Mouse (Mus musculus): Measurements from ENCODE around the gene Fkbp8. TPM values are rescaled to one million over a fixed set of nuclear protein-coding genes. Genes with fewer than 3 reads are reported as not detected.

Gene Fkbp8
- 177 and 190 TPM in 2 replicates for polyA plus RNA-seq (2015; fragmentation: Nextera tagmentation; extraction: Ambion mirVana)

GRCm38 (mm10) chr8:70527512-70528181 lies at the start of gene Fkbp8, which contains the start of gene Kxd1:
TSS of gene Fkbp8 (plus strand) at chr8:70527724.
TSS of gene Kxd1 (minus strand) at chr8:70527956.

DNA sequence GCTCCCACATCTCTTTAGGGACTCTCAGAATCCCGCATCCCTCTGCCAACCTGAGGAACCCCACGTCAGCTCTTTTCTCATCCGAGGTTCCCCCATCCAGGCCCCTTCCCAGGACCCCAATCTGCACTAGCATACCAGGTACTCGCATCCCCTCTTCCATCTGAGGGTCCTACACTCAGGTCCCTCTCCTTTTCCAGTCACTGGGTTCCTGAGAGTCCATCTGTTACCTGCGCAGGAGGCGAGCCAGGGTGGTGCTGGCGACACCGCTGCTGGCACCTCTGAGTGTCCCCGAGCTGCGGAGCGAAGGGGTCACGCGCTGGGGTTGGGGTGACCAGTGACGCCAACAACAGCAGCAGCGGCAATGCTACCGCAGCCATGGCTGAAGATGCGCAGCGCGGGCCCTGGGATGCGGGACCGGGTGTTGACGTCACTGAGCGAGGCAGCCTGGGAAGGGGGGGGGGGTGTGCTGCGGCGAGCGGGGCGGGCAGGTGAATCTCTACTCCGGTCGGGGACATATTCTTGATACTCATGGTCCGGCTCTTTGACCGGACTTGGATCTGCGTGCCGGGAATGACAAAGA lies 40.5 kb upstream of the Fkbp8 start, which contains the start of gene Tmem59l:
Tmem59l (minus strand) TSS at position 418 of the 580 bp plus-strand sequence.

DNA sequence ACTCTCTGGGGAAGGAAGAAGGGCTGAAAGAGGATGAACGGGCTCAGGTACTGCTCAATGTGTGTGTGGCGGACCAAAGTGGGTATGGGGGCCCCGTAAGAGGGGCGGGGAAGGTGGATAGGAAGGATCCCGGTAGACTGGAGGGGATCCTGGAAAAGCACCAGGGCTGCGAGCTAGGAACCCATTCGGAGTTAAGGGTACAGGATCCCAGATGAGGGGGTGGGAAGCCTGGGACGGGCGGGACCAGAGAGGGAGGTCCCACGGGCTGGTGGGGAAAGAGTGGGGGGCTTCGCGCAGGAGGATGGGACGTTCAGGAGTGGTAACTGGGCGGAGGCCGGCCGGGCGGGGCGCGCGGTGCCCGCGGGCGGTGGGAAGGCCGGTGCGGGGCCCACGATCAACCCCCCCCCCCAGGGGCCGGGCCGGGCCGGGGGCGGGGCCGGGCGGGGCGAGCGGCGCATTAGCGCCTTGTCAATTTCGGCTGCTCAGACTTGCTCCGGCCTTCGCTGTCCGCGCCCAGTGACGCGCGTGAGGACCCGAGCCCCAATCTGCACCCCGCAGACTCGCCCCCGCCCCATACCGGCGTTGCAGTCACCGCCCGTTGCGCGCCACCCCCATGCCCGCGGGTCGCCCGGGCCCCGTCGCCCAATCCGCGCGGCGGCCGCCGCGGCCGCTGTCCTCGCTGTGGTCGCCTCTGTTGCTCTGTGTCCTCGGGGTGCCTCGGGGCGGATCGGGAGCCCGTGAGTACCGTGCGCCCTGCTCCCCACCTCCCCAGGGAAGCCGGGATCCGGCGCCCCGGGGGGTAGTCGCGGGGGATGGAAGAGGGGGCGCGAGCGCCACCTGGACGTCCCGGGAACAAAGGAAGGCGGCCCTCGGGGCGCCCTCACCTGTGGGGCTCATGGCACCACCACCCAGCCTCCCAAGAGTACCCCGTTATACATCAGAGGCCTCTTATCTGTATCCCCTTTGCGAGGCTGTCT lies 34.6 kb upstream of the Fkbp8 start, which contains the start of gene Crlf1:
Crlf1 (plus strand) TSS at position 495 of the 977 bp plus-strand sequence.

DNA sequence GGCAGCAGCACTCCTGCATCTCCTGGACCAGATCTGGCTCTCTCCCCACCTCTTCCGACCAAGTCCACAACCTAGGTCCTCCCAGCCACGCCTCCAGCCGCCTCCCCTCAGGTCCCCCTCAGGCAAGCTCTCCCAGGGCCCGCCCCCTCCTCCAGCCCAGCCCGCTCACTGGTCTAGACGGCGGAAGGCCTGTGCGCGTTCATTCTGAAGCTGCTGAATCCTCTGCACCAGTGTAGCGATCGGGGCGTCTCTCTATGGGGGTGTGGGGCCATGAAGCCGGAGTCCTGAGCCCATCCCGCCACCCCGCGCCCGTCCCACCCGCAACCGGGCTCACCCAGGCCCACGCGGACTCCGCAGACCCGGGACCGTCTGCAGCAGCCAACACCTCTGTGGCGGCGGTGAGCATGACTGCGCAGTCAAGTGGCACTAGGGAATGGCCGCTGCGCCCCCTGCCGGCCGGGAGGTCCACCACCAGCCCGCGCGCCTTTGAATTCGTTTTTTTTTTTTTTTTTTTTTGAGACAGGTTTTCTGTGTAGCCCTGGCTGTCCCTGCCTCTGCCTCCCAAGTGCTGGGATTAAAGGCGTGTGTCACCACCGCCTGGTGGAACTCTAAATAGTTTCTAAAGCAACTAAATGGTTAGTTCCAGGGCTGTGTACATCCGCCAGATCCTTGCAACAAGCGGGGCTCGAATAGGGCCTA lies 21.0 kb upstream of the Fkbp8 start, which contains the start of gene Rex1bd:
Rex1bd (minus strand) TSS at position 425 of the 699 bp plus-strand sequence.

DNA sequence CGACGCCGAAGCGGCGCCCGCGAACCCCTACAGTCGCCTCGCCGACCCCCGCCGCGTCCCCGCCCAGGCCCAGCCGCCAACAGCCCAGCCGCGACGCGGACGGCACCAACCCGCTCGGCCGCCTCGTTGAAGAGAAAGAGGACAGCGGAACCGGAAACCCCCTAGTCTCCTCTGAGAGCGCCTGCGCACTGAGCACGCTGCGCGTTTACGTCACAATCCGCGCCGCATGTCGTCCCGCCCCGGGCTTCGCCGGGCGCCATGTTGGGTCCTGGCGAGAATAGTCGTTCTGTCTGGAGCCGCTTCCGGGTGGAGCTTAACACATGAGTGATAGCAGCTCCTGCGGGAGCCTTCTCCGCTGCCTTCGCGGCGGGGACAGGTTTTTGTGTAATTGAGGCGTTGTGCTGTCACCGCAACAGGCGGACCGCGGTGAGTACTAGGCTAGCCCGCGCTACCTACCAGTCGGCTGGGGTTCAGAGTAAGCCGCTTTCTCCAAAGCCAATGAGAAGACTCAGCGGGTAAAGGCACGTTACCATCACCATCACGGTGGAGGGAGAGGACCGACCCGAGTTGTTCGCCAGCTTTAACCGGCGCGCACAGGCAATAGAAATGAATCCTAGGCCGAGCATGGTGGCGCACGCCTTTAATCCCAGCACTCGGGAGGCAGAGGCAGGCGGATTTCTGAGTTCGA lies 17.2 kb upstream of the Fkbp8 start, which contains the start of gene Uba52:
Uba52 (minus strand) TSS at position 574 of the 688 bp plus-strand sequence.

GRCm38 (mm10) chr8:70539077-70539813 lies 11.7 kb downstream of the Fkbp8 start, which contains the start of gene Ell:
TSS of gene Ell (plus strand) at chr8:70539457.

Other genes starting within 250 kb of the Fkbp8 start
- 12.8 and 17.0 TPM in 2 replicates for gene Homer3, start 244.9 kb upstream of the Fkbp8 start, polyA plus RNA-seq (2015; fragmentation: Nextera tagmentation; extraction: Ambion mirVana)
- gene Ddx49, start 225.2 kb upstream of the Fkbp8 start, polyA plus RNA-seq (2015; fragmentation: Nextera tagmentation; extraction: Ambion mirVana) = 27.7 and 29.9 TPM in 2 replicates
- gene Cope, start 225.2 kb upstream of the Fkbp8 start, polyA plus RNA-seq (2015; fragmentation: Nextera tagmentation; extraction: Ambion mirVana) = 164 and 185 TPM in 2 replicates
- gene Cers1, start 211.9 kb upstream of the Fkbp8 start, polyA plus RNA-seq (2015; fragmentation: Nextera tagmentation; extraction: Ambion mirVana) = 0.46 and 0.73 TPM in 2 replicates
- 0.16 and 0.34 TPM in 2 replicates for gene Gdf1, start 197.9 kb upstream of the Fkbp8 start, polyA plus RNA-seq (2015; fragmentation: Nextera tagmentation; extraction: Ambion mirVana)
- gene Upf1, start 174.4 kb upstream of the Fkbp8 start, polyA plus RNA-seq (2015; fragmentation: Nextera tagmentation; extraction: Ambion mirVana) = 12.9 and 13.1 TPM in 2 replicates
- 0.28 and 0.38 TPM in 2 replicates for gene Comp, start 154.2 kb upstream of the Fkbp8 start, polyA plus RNA-seq (2015; fragmentation: Nextera tagmentation; extraction: Ambion mirVana)
- gene Crtc1, start 88.1 kb upstream of the Fkbp8 start, polyA plus RNA-seq (2015; fragmentation: Nextera tagmentation; extraction: Ambion mirVana) = 4.9 and 5.2 TPM in 2 replicates
- gene Klhl26, start 50.8 kb upstream of the Fkbp8 start, polyA plus RNA-seq (2015; fragmentation: Nextera tagmentation; extraction: Ambion mirVana) = 6.0 and 7.3 TPM in 2 replicates
- gene Tmem59l, start 40.4 kb upstream of the Fkbp8 start, polyA plus RNA-seq (2015; fragmentation: Nextera tagmentation; extraction: Ambion mirVana) = not detected in 2 replicates
- gene Crlf1, start 34.6 kb upstream of the Fkbp8 start, polyA plus RNA-seq (2015; fragmentation: Nextera tagmentation; extraction: Ambion mirVana) = 2.3 and 2.4 TPM in 2 replicates
- gene Rex1bd, start 21.0 kb upstream of the Fkbp8 start, polyA plus RNA-seq (2015; fragmentation: Nextera tagmentation; extraction: Ambion mirVana) = 90.9 and 97.6 TPM in 2 replicates
- 940 and 995 TPM in 2 replicates for gene Uba52, start 16.9 kb upstream of the Fkbp8 start, polyA plus RNA-seq (2015; fragmentation: Nextera tagmentation; extraction: Ambion mirVana)
- 46.7 and 49.2 TPM in 2 replicates for gene Kxd1, start 232 bp downstream of the Fkbp8 start, polyA plus RNA-seq (2015; fragmentation: Nextera tagmentation; extraction: Ambion mirVana)
- 9.3 and 10.1 TPM in 2 replicates for gene Ell, start 11.7 kb downstream of the Fkbp8 start, polyA plus RNA-seq (2015; fragmentation: Nextera tagmentation; extraction: Ambion mirVana)
- 50.4 and 57.8 TPM in 2 replicates for gene Isyna1, start 66.6 kb downstream of the Fkbp8 start, polyA plus RNA-seq (2015; fragmentation: Nextera tagmentation; extraction: Ambion mirVana)
- 80.1 and 80.6 TPM in 2 replicates for gene Ssbp4, start 81.1 kb downstream of the Fkbp8 start, polyA plus RNA-seq (2015; fragmentation: Nextera tagmentation; extraction: Ambion mirVana)
- 10.7 and 14.6 TPM in 2 replicates for gene Lrrc25, start 88.4 kb downstream of the Fkbp8 start, polyA plus RNA-seq (2015; fragmentation: Nextera tagmentation; extraction: Ambion mirVana)
- gene Gdf15, start 104.7 kb downstream of the Fkbp8 start, polyA plus RNA-seq (2015; fragmentation: Nextera tagmentation; extraction: Ambion mirVana) = 0.79 and 0.93 TPM in 2 replicates
- gene Pgpep1, start 132.7 kb downstream of the Fkbp8 start, polyA plus RNA-seq (2015; fragmentation: Nextera tagmentation; extraction: Ambion mirVana) = 13.5 and 15.4 TPM in 2 replicates
- 209 and 217 TPM in 2 replicates for gene Lsm4, start 145.5 kb downstream of the Fkbp8 start, polyA plus RNA-seq (2015; fragmentation: Nextera tagmentation; extraction: Ambion mirVana)
- 33.3 and 37.5 TPM in 2 replicates for gene Jund, start 171.2 kb downstream of the Fkbp8 start, polyA plus RNA-seq (2015; fragmentation: Nextera tagmentation; extraction: Ambion mirVana)
- gene Iqcn, start 175.7 kb downstream of the Fkbp8 start, polyA plus RNA-seq (2015; fragmentation: Nextera tagmentation; extraction: Ambion mirVana) = not detected in 2 replicates
- 0.16 TPM in 1 of 2 replicates, not detected in the other for gene Gm3336, start 190.8 kb downstream of the Fkbp8 start, polyA plus RNA-seq (2015; fragmentation: Nextera tagmentation; extraction: Ambion mirVana)
- 0.16 and 0.24 TPM in 2 replicates for gene Pde4c, start 196.0 kb downstream of the Fkbp8 start, polyA plus RNA-seq (2015; fragmentation: Nextera tagmentation; extraction: Ambion mirVana)
- gene Rab3a, start 227.0 kb downstream of the Fkbp8 start, polyA plus RNA-seq (2015; fragmentation: Nextera tagmentation; extraction: Ambion mirVana) = 4.8 and 5.3 TPM in 2 replicates
- gene Mpv17l2, start 233.2 kb downstream of the Fkbp8 start, polyA plus RNA-seq (2015; fragmentation: Nextera tagmentation; extraction: Ambion mirVana) = 53.7 and 56.1 TPM in 2 replicates
- gene Pik3r2, start 249.0 kb downstream of the Fkbp8 start, polyA plus RNA-seq (2015; fragmentation: Nextera tagmentation; extraction: Ambion mirVana) = 22.8 and 27.4 TPM in 2 replicates

Data from spleen, postnatal 0 days (tissue).